Mouse (Mus musculus): ENCODE measurements around the gene Ppm1a. TPM values are rescaled to one million over a fixed set of nuclear protein-coding genes. Genes with fewer than 3 reads are reported as not detected.

The Ppm1a gene
- 41.7 and 48.2 TPM in 2 replicates for polyA plus RNA-seq (2016; fragmentation: Nextera tagmentation; extraction: Ambion mirVana)

GRCm38 (mm10) chr12:72757086-72757485, at the start of gene Ppm1a:
Gene Ppm1a, plus strand, starts transcription at chr12:72757455.
- no peaks in the 10 kb centered on the region for H3K9me3 ChIP-seq (replicated peaks)
- H3K4me1 ChIP-seq, result peaks cover 31% of the 10 kb centered on the region
- DNase-seq (ENCODE audit: low spot score), result peak; percentile 31
- H3K4me3 ChIP-seq, result no peak within 1 kb of the TSS
- H3K27ac ChIP-seq (replicated peaks), result peak within 1 kb of the TSS; percentile 76
- WGBS, result 18% methylated on average over 4 of the region's 4 CpGs
- no peaks in the 10 kb centered on the region for H3K27me3 ChIP-seq (ENCODE audit: low read depth, poor library complexity, severe bottlenecking)
- no peaks in the 10 kb centered on the region for H3K36me3 ChIP-seq

GRCm38 (mm10) chr12:72709981-72710380, 47.3 kb upstream of the Ppm1a start:
- H3K9me3 ChIP-seq (replicated peaks), result no peaks in the 10 kb centered on the region
- no peak for DNase-seq (ENCODE audit: low spot score)
- no peaks in the 10 kb centered on the region for H3K27me3 ChIP-seq (ENCODE audit: low read depth, poor library complexity, severe bottlenecking)
- H3K27ac ChIP-seq (replicated peaks), result no peak overlapping the region
- no peaks in the 10 kb centered on the region for H3K36me3 ChIP-seq
- 91% methylated on average over 3 of the region's 3 CpGs for WGBS
- H3K4me3 ChIP-seq, result no peak overlapping the region
- H3K4me1 ChIP-seq, result no peaks in the 10 kb centered on the region

GRCm38 (mm10) chr12:72714896-72715295, 42.4 kb upstream of the Ppm1a start:
- H3K9me3 ChIP-seq (replicated peaks), result no peaks in the 10 kb centered on the region
- no peaks in the 10 kb centered on the region for H3K27me3 ChIP-seq (ENCODE audit: low read depth, poor library complexity, severe bottlenecking)
- no peak overlapping the region for H3K27ac ChIP-seq (replicated peaks)
- H3K4me3 ChIP-seq, result no peak overlapping the region
- H3K36me3 ChIP-seq, result no peaks in the 10 kb centered on the region
- WGBS, result 92% methylated on average over 2 of the region's 2 CpGs
- no peaks in the 10 kb centered on the region for H3K4me1 ChIP-seq
- DNase-seq (ENCODE audit: low spot score), result no peak

- no peak overlapping the region for H3K27ac ChIP-seq (replicated peaks)
- no peak for DNase-seq (ENCODE audit: low spot score)
- H3K4me3 ChIP-seq, result no peak overlapping the region
- no peaks in the 10 kb centered on the region for H3K9me3 ChIP-seq (replicated peaks)
- H3K4me1 ChIP-seq, result no peaks in the 10 kb centered on the region
- H3K27me3 ChIP-seq (ENCODE audit: low read depth, poor library complexity, severe bottlenecking), result no peaks in the 10 kb centered on the region
- WGBS, result 95% methylated on average over 9 of the region's 9 CpGs
- H3K36me3 ChIP-seq, result no peaks in the 10 kb centered on the region
Observed at GRCm38 (mm10) chr12:72715846-72716245, 41.4 kb upstream of the Ppm1a start.

- Histone ChIP-seq H3K4me1 (no peaks in the 10 kb centered on the region), H3K27me3 (ENCODE audit: low read depth, poor library complexity, severe bottlenecking) (no peaks in the 10 kb centered on the region), H3K4me3 (no peak overlapping the region), H3K27ac (replicated peaks) (no peak overlapping the region), H3K36me3 (no peaks in the 10 kb centered on the region), H3K9me3 (replicated peaks) (no peaks in the 10 kb centered on the region)
- WGBS, result 93% methylated on average over 2 of the region's 2 CpGs
- no peak for DNase-seq (ENCODE audit: low spot score)
Observed at GRCm38 (mm10) chr12:72719046-72719445, 38.2 kb upstream of the Ppm1a start.

GRCm38 (mm10) chr12:72719452-72720087, 37.7 kb upstream of the Ppm1a start:
- no peaks in the 10 kb centered on the region for H3K36me3 ChIP-seq
- 88% methylated on average over 11 of the region's 11 CpGs for WGBS

GRCm38 (mm10) chr12:72721710-72722109, 35.5 kb upstream of the Ppm1a start:
- no peak for DNase-seq (ENCODE audit: low spot score)
- no peak overlapping the region for H3K4me3 ChIP-seq
- H3K27me3 ChIP-seq (ENCODE audit: low read depth, poor library complexity, severe bottlenecking), result no peaks in the 10 kb centered on the region
- 82% methylated on average over 5 of the region's 5 CpGs for WGBS
- no peaks in the 10 kb centered on the region for H3K4me1 ChIP-seq
- no peaks in the 10 kb centered on the region for H3K9me3 ChIP-seq (replicated peaks)
- no peak overlapping the region for H3K27ac ChIP-seq (replicated peaks)
- H3K36me3 ChIP-seq, result no peaks in the 10 kb centered on the region

More at GRCm38 (mm10) chr12:72719452-72720087, 37.7 kb upstream of the Ppm1a start:
- Histone ChIP-seq H3K27ac (replicated peaks) (no peak overlapping the region), H3K4me1 (no peaks in the 10 kb centered on the region), H3K9me3 (replicated peaks) (no peaks in the 10 kb centered on the region), H3K27me3 (ENCODE audit: low read depth, poor library complexity, severe bottlenecking) (no peaks in the 10 kb centered on the region), H3K4me3 (no peak overlapping the region)
- no peak for DNase-seq (ENCODE audit: low spot score)

- DNase-seq (ENCODE audit: low spot score), result no peak
- Histone ChIP-seq H3K27ac (replicated peaks) (no peak overlapping the region), H3K4me1 (no peaks in the 10 kb centered on the region), H3K27me3 (ENCODE audit: low read depth, poor library complexity, severe bottlenecking) (no peaks in the 10 kb centered on the region), H3K9me3 (replicated peaks) (no peaks in the 10 kb centered on the region), H3K36me3 (no peaks in the 10 kb centered on the region), H3K4me3 (no peak overlapping the region)
- WGBS, result 79% methylated on average over 3 of the region's 3 CpGs
Observed at GRCm38 (mm10) chr12:72723965-72724364, 33.3 kb upstream of the Ppm1a start.

GRCm38 (mm10) chr12:72727021-72727420, 30.2 kb upstream of the Ppm1a start:
- no peaks in the 10 kb centered on the region for H3K36me3 ChIP-seq
- no peak overlapping the region for H3K27ac ChIP-seq (replicated peaks)
- no peak overlapping the region for H3K4me3 ChIP-seq
- no peak for DNase-seq (ENCODE audit: low spot score)
- WGBS, result 90% methylated on average over 8 of the region's 8 CpGs
- no peaks in the 10 kb centered on the region for H3K4me1 ChIP-seq
- no peaks in the 10 kb centered on the region for H3K27me3 ChIP-seq (ENCODE audit: low read depth, poor library complexity, severe bottlenecking)
- no peaks in the 10 kb centered on the region for H3K9me3 ChIP-seq (replicated peaks)

- no peak overlapping the region for H3K4me3 ChIP-seq
- no peaks in the 10 kb centered on the region for H3K4me1 ChIP-seq
- H3K9me3 ChIP-seq (replicated peaks), result no peaks in the 10 kb centered on the region
- H3K27ac ChIP-seq (replicated peaks), result no peak overlapping the region
- DNase-seq (ENCODE audit: low spot score), result no peak
- H3K27me3 ChIP-seq (ENCODE audit: low read depth, poor library complexity, severe bottlenecking), result no peaks in the 10 kb centered on the region
- WGBS, result 87% methylated on average over 5 of the region's 5 CpGs
- H3K36me3 ChIP-seq, result no peaks in the 10 kb centered on the region
Observed at GRCm38 (mm10) chr12:72727611-72728010, 29.6 kb upstream of the Ppm1a start.

GRCm38 (mm10) chr12:72734112-72734511, 23.1 kb upstream of the Ppm1a start:
- peaks cover 7% of the 10 kb centered on the region for H3K4me1 ChIP-seq
- no peaks in the 10 kb centered on the region for H3K36me3 ChIP-seq
- no peak overlapping the region for H3K27ac ChIP-seq (replicated peaks)
- no peaks in the 10 kb centered on the region for H3K9me3 ChIP-seq (replicated peaks)
- 25% methylated on average over 2 of the region's 2 CpGs for WGBS
- H3K27me3 ChIP-seq (ENCODE audit: low read depth, poor library complexity, severe bottlenecking), result no peaks in the 10 kb centered on the region
- DNase-seq (ENCODE audit: low spot score), result no peak
- H3K4me3 ChIP-seq, result no peak overlapping the region

- WGBS, result 81% methylated on average over 6 of the region's 6 CpGs
- no peak for DNase-seq (ENCODE audit: low spot score)
- no peaks in the 10 kb centered on the region for H3K27me3 ChIP-seq (ENCODE audit: low read depth, poor library complexity, severe bottlenecking)
- no peak overlapping the region for H3K27ac ChIP-seq (replicated peaks)
- H3K36me3 ChIP-seq, result no peaks in the 10 kb centered on the region
- H3K9me3 ChIP-seq (replicated peaks), result no peaks in the 10 kb centered on the region
- H3K4me3 ChIP-seq, result no peak overlapping the region
- H3K4me1 ChIP-seq, result peaks cover 15% of the 10 kb centered on the region; the same call in 1 of the 2 replicates
Observed at GRCm38 (mm10) chr12:72741176-72741575, 16.1 kb upstream of the Ppm1a start.

- Histone ChIP-seq H3K27me3 (ENCODE audit: low read depth, poor library complexity, severe bottlenecking) (no peaks in the 10 kb centered on the region), H3K36me3 (no peaks in the 10 kb centered on the region), H3K27ac (replicated peaks) (no peak overlapping the region), H3K9me3 (replicated peaks) (no peaks in the 10 kb centered on the region), H3K4me1 (peaks cover 15% of the 10 kb centered on the region; the same call in 1 of the 2 replicates), H3K4me3 (no peak overlapping the region)
- no peak for DNase-seq (ENCODE audit: low spot score)
- WGBS, result 47% methylated on average over 9 of the region's 9 CpGs
Observed at GRCm38 (mm10) chr12:72744803-72745360, 12.4 kb upstream of the Ppm1a start.
